Mouse (Mus musculus) thymus, postnatal 10 days (tissue): ENCODE measurements around the gene A930004D18Rik.
"Not testable (repeated sequence)": the region's sequence is repeated elsewhere in the genome, so short reads cannot be mapped to it uniquely, and the experiment has no call there.

Experiments
- DNase-seq, 2 experiments: peaks; one replicate each; pipeline ENCODE4 v3.0.0; 2021; ENCODE audit warnings: low spot score in 2 of 2

A930004D18Rik gene

DNA sequence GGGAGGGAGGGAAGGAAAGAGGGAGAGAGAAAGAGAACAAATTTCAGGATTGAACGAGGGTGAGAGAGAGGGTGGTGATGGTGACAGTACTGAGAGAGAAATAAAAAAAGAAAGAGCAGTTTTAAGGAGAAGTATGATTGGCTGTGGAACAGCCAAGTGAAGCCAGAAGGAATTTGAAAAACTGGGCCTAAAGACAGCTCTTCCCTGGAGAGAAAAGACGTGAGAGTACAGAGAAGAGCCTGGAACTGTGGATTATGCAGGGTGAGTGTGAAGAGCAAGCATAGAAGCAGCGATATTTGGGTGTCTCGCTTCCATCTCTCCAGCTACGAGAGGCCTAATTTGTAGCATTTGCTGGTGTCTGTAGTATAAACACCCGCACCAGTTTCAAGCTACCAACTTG, 26.3 kb downstream of the A930004D18Rik start:
- DNase-seq: no peak

DNA sequence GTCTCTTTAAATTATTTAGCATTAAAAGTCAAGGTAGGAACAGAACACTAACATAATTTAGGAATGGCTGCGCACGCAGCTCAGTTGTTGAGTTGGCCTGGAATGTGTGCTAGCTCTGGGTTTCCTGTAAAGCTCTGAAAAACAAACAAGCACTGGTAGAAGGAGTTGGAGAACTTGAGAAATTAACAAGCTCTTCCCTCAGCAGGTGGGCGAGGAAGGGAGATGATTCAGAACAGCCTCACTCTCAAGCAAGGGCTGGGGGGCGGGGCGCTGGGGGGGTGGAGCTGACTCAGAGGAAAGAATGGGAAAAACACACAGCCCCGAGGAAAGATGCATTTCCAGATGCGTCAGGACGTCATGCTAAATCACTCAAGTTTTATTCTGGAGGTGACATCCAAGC, 32.4 kb downstream of the A930004D18Rik start:
- no peak for DNase-seq

DNA sequence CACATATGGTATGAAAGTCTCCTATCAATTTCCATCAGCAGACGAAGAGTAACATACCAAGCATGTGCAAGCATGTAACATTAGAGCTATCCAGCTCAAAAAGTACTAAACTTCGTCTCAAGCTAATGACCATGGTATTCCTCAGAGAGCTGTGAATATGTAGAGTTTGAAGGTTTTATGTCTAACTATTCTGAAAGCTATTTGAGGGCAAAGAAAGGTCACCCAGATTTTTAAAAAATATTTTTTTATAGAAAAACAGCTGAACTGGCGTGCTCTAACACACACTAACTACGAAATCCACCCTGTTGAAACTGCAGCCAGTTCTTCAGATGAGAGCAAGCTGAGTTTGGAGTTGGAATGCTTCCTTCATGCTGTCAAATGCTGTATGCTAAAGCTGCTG, 33.3 kb downstream of the A930004D18Rik start:
- DNase-seq: no peak

DNA sequence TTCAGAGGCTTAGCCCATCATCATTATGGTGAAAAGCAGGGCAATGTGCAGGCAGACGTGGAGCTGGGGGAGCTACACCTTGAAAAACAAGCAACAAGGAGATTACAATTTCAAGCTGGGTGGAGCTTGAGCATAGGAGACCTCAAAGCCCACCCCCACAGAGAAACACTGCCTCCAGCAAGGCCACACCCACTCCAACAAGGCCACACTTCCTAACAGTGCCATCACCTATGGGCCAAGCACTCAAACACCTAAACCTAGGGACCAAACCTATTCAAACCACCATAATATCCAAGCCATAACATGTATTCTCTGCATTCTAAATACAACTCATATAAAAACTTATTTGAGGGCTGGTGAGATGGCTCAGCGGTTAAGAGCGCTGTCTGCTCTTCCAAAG, 35.2 kb downstream of the A930004D18Rik start:
- DNase-seq: no peak

DNA sequence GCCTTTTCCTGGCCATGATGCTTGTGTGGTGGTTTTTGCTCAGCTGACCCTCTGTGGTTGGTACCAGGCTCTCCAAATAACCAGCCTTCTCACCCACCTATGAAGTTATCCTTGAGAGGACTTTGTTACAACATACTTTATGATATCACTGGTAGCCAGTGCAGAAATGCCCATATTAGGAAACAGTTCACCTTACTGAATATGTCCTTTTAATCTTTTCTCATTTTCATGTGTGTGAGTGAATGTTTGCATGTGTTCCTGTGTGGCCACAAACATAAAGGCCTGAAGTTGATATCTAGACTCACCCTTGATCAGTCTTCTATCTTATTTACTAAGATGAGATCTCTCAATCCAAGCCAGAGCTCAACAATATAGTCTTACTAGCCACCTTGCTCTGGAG, 40.7 kb downstream of the A930004D18Rik start, which contains the start of gene H2al2a:
Gene H2al2a, minus strand, starts transcription at position 101 of the 400 bp plus-strand sequence.
- no peak for DNase-seq

DNA sequence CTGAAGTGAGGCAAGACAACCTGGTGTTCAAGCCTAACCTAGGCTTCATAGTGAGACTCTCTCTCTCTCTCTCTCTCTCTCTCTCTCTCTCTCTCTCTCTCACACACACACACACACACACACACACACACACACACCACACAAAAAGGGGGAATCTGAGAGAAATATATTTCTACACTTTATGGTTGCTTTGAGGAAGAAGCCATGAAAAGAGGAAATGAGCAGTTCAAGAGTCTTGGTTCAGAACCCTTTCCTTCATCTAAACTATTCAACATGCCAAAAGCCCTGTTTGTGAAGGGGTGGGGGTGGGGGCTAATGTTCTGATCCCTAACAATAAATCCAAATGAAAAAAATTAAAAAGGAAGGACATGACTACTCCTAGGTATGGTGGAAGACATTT, 48.0 kb downstream of the A930004D18Rik start:
- DNase-seq: no peak

DNA sequence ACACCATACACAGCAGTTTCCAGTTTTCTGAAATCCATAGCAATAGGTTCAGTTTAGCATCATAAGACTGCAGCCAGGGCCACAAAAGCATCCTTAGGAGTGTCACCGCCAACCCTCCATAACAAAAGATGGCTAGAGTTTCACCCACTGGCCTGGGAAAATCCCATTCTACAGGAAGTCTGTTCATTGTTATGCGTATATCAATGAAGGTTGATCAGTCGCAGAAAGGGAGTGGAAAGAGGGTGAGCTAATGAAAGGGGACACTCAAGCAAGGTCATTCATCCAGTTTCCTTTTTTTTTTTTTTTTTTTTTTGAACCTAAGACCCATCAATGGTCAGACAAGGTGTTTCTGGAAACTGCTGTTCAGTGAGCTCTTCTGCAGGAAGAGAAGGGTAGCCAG, 48.4 kb downstream of the A930004D18Rik start:
- DNase-seq: no peak

DNA sequence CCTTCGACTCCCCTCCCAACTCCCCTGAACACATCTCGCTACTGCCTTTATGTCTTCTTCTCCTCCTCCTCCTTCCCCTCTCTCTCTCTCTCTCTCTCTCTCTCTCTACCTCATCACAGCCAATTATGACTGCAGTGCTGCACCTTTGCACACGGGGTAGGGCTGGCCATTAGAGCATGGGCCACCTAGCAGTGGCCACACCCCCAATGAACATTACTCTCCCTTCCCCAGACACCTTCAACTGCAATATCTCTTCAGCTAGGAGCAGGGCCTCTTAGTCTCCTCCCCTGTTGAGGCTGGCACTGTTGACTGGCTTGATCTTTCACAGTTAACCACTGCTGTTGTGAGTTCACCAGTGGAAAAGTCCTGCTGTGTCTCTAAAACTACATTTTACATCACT, 50.8 kb downstream of the A930004D18Rik start:
- no peak for DNase-seq

DNA sequence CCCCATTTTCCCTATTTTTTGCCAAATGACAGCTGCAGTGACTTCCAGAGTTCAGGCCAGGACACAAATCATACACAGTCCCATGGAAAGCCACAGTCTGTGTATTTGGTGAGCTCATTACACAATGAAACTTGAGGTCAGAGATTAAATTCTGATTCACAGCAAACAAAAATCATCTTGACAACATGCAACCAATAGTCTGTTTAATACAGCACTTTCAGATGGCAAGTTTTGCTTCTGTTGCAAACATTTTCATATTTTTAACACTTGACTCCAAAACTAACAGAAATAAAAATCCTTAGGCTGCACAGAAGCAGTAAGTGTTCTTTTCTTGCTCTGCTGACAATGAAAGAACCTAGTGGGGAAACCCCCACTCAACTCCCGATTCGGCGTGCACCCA, 52.8 kb downstream of the A930004D18Rik start:
- DNase-seq: no peak

DNA sequence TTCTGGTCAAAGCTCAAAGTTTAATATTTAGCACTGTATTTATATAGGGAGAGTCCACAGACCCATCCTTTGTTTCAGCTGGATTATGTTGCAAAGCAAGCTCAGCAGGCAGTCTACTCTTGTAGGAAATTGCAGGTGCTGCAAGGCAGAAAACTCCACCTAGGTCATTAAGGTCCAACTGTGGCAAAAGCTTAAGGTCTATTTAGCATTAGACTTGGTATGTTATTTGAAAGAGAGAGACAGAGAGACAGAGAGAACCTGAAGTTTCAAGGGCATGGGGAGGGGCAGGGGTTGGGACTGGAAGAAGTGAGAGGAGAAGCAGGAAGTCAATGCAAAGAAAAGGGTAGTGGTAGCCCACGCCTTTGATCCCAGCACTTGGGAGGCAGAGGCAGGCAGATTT, 54.8 kb downstream of the A930004D18Rik start:
- DNase-seq: no peak

DNA sequence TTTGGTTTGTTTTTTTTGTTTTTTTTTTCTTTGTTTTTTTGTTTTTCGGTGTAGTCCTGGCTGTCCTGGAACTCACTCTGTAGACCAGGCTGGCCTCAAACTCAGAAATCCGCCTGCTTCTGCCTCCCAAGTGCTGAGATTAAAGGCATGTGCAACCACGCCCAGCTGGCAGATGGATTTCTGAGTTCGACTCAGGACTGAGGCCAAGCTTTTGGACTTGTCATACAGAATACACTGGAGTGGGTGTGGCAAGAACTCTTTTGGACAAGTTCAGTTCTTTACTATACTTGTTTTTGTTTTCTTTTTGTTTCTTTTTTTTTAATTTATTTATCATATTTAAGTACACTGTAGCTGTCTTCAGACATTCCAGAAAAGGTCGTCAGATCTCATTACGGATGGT, 58.8 kb downstream of the A930004D18Rik start:
- DNase-seq: no peak

DNA sequence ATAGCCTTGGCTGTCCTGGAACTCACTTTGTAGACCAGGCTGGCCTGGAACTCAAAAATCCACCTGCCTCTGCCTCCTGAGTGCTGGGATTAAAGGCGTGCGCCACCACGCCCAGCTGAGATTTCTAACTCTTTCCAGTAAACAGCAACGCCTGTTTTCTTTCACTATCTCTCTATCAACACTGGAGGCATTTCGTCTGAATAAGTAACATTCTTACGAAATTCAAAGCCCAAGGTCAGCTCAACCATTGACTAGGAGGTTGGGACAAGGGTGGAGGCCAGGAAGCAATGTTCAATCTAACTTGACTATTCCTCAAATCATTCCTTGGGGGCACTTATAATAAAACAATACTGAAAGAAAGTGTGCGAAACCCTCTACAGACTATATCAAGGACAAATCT, 59.3 kb downstream of the A930004D18Rik start:
- not testable (repeated sequence) for DNase-seq

DNA sequence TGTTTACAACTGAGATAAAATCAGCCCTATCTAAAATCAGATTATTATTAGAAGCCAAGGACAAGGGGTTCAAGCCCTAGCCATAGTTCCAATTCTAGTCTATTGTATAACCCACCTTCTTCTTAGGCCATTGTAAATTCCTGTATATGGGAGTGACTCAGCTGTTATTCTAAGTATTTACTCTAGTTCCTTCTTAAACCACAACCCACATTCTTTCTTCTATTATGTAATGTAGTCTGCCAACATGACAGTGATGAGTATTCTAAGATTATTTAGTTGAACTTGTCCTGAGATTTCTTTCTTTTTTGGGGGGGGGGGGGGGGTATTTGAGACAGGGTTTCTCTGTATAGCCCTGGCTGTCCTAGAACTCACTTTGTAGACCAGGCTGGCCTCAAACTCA, 59.9 kb downstream of the A930004D18Rik start:
- not testable (repeated sequence) for DNase-seq

DNA sequence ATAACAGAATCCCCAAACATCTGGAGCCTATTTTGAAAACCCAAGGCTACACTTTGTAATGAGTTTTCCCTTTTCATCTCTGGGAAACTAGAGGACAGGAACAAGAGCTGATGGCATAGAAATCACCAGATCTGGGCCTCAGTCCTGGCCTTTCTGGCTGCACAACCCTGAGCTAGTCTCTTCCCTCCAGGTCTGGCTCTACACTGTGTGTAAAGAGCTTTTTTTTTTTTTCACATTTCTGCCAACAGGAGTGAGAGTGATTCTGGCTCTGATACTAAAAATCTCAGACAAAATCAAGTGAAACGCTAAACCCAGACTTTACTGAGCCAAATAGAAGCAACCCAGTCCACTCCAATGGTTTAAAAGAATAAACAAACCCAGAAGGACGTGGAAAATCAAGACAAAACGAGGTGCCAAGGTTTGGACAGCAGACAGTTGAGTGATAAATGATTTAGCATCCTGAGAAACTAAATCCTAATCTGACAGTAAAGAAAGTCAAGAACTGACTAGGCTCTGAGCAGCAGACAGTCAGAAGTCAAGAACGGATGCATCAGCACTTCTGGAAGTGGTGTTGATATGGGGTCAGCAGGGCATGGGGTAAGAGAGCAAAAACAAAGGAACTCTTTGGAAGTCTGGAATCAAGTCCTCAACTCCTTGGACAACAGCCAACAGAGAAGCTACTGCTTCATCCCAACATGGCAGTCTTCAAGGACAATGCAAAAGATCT, 61.8 kb downstream of the A930004D18Rik start:
- DNase-seq: no peak
